Mouse (Mus musculus) adrenal gland, adult 18-20 months (tissue): Measurements from ENCODE around the gene Ifit3b. TPM values are rescaled to one million over a fixed set of nuclear protein-coding genes. Genes with fewer than 3 reads are reported as not detected.

Experiments used
- total RNA-seq, 2 experiments: library from RNA; stranded (reverse); gene quantifications; 1 replicate in 1 of 2; 2 replicates in 1 of 2; pipeline ENCODE4 v1.2.3; 2021

The Ifit3b gene
- total RNA-seq, 2 experiments from 2014 or later, result 1.9 to 2.5 TPM

Other genes starting within 250 kb of the Ifit3b start
- gene Ch25h, start 132.8 kb upstream of the Ifit3b start, total RNA-seq, result 1 to 10 TPM in 1 of 2 experiments, under 1 TPM in 1; 0.60 to 1.7 TPM
- gene Lipa, start 80.5 kb upstream of the Ifit3b start, total RNA-seq, result 100 to 1,000 TPM; 101 to 207 TPM
- 1 to 10 TPM; 2.8 to 4.3 TPM for gene Ifit2, start 57.3 kb upstream of the Ifit3b start, total RNA-seq
- gene Ifit3, start 24.4 kb upstream of the Ifit3b start, total RNA-seq, result 1 to 10 TPM; 5.4 to 6.3 TPM
- gene Ifit1bl1, start 6.0 kb upstream of the Ifit3b start, total RNA-seq, result under 1 TPM; 0.40 to 0.48 TPM
- gene Ifit1bl2, start 32.8 kb downstream of the Ifit3b start, total RNA-seq, result under 1 TPM; 0.10 to 0.13 TPM
- gene Ifit1, start 32.9 kb downstream of the Ifit3b start, total RNA-seq, result 1 to 10 TPM; 5.1 to 6.7 TPM
- under 1 TPM; 0.33 to 0.54 TPM for gene Slc16a12, start 139.3 kb downstream of the Ifit3b start, total RNA-seq